15 mouse cellular contexts compared by ENCODE assay signal in the genomic region with DNA sequence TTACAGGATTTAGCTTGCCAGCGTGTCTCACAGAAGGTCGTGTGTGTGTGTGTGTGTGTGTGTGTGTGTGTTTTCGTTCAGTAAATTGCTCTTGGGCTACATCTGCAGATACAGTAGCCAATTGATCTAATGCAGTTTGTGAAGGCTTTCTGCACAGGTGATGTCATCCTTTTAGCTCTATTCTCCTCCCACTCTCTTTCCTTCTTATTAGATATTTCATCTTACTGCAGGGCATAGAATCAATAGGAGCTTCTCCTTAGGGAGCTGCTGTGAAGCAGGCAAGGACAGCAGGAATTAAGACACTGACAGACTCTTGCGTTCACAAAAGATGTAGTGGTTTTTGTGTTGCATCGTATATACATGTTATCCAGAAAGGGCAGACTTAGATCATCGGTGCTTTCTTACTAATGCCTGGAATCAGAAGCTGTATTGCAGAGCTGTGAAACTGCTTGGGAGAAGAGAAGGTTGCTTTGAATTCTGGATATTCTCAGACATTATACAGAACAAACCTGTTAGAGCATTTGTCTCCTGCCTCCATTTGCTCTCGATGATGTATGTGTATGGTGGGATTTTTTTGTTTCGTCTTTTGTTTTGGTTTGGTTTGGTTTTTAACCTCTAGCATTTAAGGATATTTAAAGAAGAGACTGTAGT.
A peak's percentile ranks its signal among the peaks of the same experiment; 100 is the strongest.
DNase-seq lines count a peak whose midpoint lies in the region; ATAC-seq and TF ChIP-seq lines count a peak whose summit lies in the region.
"Had no signal": no experiment of that assay in that cellular context is flagged by ENCODE, and none has a peak within 500 bp of the region (broad histone marks: within the 10 kb centered on the region; RNA-seq: fewer than 3 reads in every experiment).

No protein-coding gene starts in this region.

- H3K4me3 ChIP-seq in hindbrain, embryonic 14.5 days (replicated peaks; ENCODE audit: low read length) = peak overlapping the region; percentile 33
- H3K4me3 ChIP-seq in neural tube, embryonic 12.5 days = peak overlapping the region; percentile 16; the same call in 1 of the 2 replicates
- no peak overlapping the region for H3K4me3 ChIP-seq in lung, postnatal 0 days (ENCODE audit: low read depth, low read length)
- H3K4me3 ChIP-seq: erythroblast, embryonic 14.5 days; limb, embryonic 12.5 days had no signal

- intact Hi-C loops in heart, postnatal 36 days (cut with DNase I) = no loop called here

- no peak for TF ChIP-seq CTCF in lung, postnatal 0 days (IDR thresholded peaks at IDR 0.05)

- 0 out of 2 replicates have a peak, but pooled peaks cover 4% of the 10 kb centered on the region for H3K4me1 ChIP-seq in hindbrain, embryonic 14.5 days (replicated peaks; ENCODE audit: control insufficient read depth, insufficient read depth, low read length)
- no peaks in the 10 kb centered on the region for H3K4me1 ChIP-seq in neural tube, embryonic 12.5 days
- H3K4me1 ChIP-seq in lung, postnatal 0 days (ENCODE audit: insufficient read depth, low read depth, low read length) = peaks cover 3% of the 10 kb centered on the region; the same call in 1 of the 2 replicates
- H3K4me1 ChIP-seq: limb, embryonic 12.5 days had no signal

- H3K27ac ChIP-seq in hindbrain, embryonic 14.5 days = peak overlapping the region; percentile 64
- H3K27ac ChIP-seq in neural tube, embryonic 12.5 days = no peak overlapping the region
- H3K27ac ChIP-seq in lung, postnatal 0 days (ENCODE audit: low read length) = no peak overlapping the region
- H3K27ac ChIP-seq: limb, embryonic 12.5 days had no signal

- 47% methylated on average over 8 of the region's 8 CpGs for WGBS in hindbrain, embryonic 14.5 days
- 78% methylated on average over 8 of the region's 8 CpGs for WGBS in neural tube, embryonic 12.5 days
- WGBS in lung, postnatal 0 days = 84% methylated on average over 8 of the region's 8 CpGs

- H3K36me3 ChIP-seq in hindbrain, embryonic 14.5 days (replicated peaks; ENCODE audit: control insufficient read depth, insufficient read depth) = no peaks in the 10 kb centered on the region
- H3K36me3 ChIP-seq in neural tube, embryonic 12.5 days = no peaks in the 10 kb centered on the region
- no peaks in the 10 kb centered on the region for H3K36me3 ChIP-seq in lung, postnatal 0 days (ENCODE audit: insufficient read depth, low read length)
- H3K36me3 ChIP-seq: limb, embryonic 12.5 days had no signal

- no peaks in the 10 kb centered on the region for H3K9me3 ChIP-seq in hindbrain, embryonic 14.5 days (ENCODE audit: control insufficient read depth, low read length)
- H3K9me3 ChIP-seq in neural tube, embryonic 12.5 days = no peaks in the 10 kb centered on the region
- H3K9me3 ChIP-seq in lung, postnatal 0 days (ENCODE audit: low read length) = no peaks in the 10 kb centered on the region
- H3K9me3 ChIP-seq: limb, embryonic 12.5 days had no signal

- no peak for DNase-seq in frontal cortex, postnatal 14 days (ENCODE audit: low spot score in 2 of 2)
- DNase-seq in cerebellum, adult 9-10 months = peak; percentile 67
- peak; percentile 68 for DNase-seq in hindbrain, embryonic 14.5 days (ENCODE audit: low spot score)
- DNase-seq in lung, postnatal 0 days (ENCODE audit: low spot score) = no peak
- no peak for DNase-seq in heart, postnatal 36 days
- DNase-seq: heart, adult 11 months; kidney, adult 11 months; lung, postnatal 10 days; thymus, adult 18-20 months had no signal

- no peaks in the 10 kb centered on the region for H3K27me3 ChIP-seq in hindbrain, embryonic 14.5 days (ENCODE audit: control insufficient read depth, insufficient read depth, low read length)
- H3K27me3 ChIP-seq in neural tube, embryonic 12.5 days (replicated peaks) = no peaks in the 10 kb centered on the region
- H3K27me3 ChIP-seq in lung, postnatal 0 days (replicated peaks; ENCODE audit: insufficient read depth, low read length) = no peaks in the 10 kb centered on the region
- H3K27me3 ChIP-seq: limb, embryonic 12.5 days; Patski had no signal

- H3K9ac ChIP-seq in hindbrain, embryonic 14.5 days = peak overlapping the region; percentile 65
- 0 out of 2 replicates have a peak overlapping the region, but pooled peaks have one; percentile 9 for H3K9ac ChIP-seq in neural tube, embryonic 12.5 days
- H3K9ac ChIP-seq in lung, postnatal 0 days (replicated peaks; ENCODE audit: low read depth) = no peak overlapping the region
- H3K9ac ChIP-seq: limb, embryonic 12.5 days had no signal

- H3K4me2 ChIP-seq in hindbrain, embryonic 14.5 days (replicated peaks) = peak overlapping the region; percentile 50
- H3K4me2 ChIP-seq in neural tube, embryonic 12.5 days (replicated peaks) = no peak overlapping the region; the same call in 1 of the 2 replicates
- H3K4me2 ChIP-seq in lung, postnatal 0 days (replicated peaks; ENCODE audit: low read depth, low read length) = no peak overlapping the region
- H3K4me2 ChIP-seq: limb, embryonic 12.5 days had no signal

- ATAC-seq in frontal cortex, adult (ENCODE audit: low TSS enrichment) = peak; percentile 67
- peak; percentile 73; the same call in 1 of the 2 replicates for ATAC-seq in hindbrain, embryonic 14.5 days (ENCODE audit: low FRiP score)
- no peak for ATAC-seq in neural tube, embryonic 12.5 days (ENCODE audit: low FRiP score, low read depth)
- ATAC-seq in lung, postnatal 0 days = no peak
- no peak for ATAC-seq in inflammation-experienced regulatory T-cells, adult 6 months
- ATAC-seq: Patski had no signal

- TF ChIP-seq EP300 in lung, postnatal 0 days (IDR thresholded peaks at IDR 0.05) = no peak

Comparison
In these comparisons a context has a peak if more than half of its experiments do, and no peak if none do; other contexts are left out.
1. ATAC-seq: peak in frontal cortex, adult (single experiment) and hindbrain, embryonic 14.5 days (single experiment); none in neural tube, embryonic 12.5 days (single experiment), lung, postnatal 0 days (single experiment) and inflammation-experienced regulatory T-cells, adult 6 months (single experiment).
2. DNase-seq: peak in cerebellum, adult 9-10 months (single experiment) and hindbrain, embryonic 14.5 days (single experiment); none in frontal cortex, postnatal 14 days (0 of 2), lung, postnatal 0 days (single experiment) and heart, postnatal 36 days (0 of 2).